Mouse (Mus musculus) heart, postnatal 0 days (tissue): ENCODE measurements at regions not wholly inside any gene's neighbourhood (a gene's known extent, or its start where the extent isn't known, plus 50 kb on each side); places are given as distances from the start of the nearest gene placed in this dataset.

Experiments used
- CTCF ChIP-seq: IDR thresholded peaks from 2 replicates; pipeline ENCODE4 v1.5.1; 2016; ENCODE audit warnings: antibody characterized with exemption, control low read depth, low read depth
- EP300 ChIP-seq: IDR thresholded peaks from 2 replicates; pipeline ENCODE4 v1.6.1; 2016; ENCODE audit warnings: antibody characterized with exemption, low read depth

DNA sequence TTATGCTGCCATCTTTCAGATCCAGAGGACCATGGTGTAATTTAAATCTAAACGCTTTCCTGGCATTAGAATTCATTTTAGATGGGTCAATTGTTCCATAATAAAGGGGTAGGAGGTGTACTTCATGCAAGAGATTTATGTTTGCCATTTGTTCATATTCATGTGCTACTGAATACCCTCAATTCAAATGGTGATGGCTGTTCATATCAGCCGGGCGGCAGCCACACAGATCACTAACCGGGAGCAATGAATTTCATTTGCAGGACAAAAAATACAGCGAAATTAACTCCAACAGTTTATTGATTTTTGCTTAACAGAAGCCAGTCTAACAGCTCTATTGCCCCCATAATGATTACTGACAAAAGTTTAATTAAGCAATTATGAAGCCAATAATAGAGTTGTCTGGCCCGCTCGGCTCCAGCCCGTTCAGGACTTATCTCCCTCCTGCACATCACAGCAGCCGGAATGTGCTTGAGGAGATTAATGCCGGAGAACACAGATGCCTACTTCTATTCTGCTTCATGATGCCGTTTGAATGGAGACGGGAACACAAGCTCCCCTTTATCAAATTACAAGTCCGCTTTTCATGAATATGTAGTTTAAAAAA lies 330.3 kb upstream of the Irx2 start:
- TF ChIP-seq EP300 (no peak), CTCF (no peak)
